Mouse (Mus musculus): ENCODE measurements around the gene Ikzf1. TPM values are rescaled to one million over a fixed set of nuclear protein-coding genes. Genes with fewer than 3 reads are reported as not detected.

Ikzf1 gene
- 100 to 1,000 TPM; 221 TPM for total RNA-seq (2023)

DNA sequence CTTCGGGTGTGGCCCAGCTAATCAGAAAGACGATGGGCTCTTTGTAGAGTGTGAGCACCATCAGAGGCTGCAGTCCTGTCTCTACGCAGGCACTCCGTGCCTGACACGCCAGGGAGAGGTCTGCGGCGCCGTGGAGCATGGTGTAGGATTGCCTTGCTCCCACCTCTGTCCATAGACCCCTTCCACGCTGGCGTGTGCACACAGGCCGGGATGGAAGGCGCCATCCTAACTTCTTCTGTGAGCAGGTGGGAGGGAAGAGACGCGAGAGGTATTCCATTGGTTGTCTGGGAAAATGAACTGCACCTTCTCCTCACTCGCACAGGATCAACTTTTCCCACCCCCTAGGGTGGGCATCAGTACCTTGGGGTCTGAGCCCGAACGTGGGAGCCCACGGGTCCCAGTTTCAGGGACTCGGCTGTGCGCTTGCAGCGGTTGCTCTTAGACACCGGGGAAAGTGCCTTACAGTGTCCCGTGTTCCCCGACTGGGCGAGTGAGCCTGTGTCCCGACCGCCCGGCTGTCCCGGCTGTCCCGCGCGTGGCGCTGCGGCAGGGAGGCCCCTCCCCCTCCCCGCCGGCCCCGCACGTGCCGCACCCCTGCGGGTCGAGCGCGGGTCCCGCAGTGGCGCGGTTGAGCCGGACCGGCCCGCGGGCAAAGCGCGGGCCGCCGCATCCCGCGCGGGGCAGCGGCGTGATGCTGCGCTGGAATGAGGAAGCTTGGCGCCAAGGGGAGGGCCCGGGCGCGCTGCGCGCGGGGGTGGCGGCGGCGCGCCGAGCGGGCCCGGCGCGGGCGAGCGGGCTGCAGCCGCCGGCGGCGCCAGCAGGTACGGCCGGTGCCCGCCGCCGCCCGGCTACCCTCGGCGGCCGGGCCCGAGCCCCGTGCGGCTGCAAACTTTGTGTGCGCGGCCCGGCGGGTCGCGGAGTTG lies at the start of gene Ikzf1:
Gene Ikzf1, plus strand, starts transcription at position 74 of the 923 bp plus-strand sequence.

DNA sequence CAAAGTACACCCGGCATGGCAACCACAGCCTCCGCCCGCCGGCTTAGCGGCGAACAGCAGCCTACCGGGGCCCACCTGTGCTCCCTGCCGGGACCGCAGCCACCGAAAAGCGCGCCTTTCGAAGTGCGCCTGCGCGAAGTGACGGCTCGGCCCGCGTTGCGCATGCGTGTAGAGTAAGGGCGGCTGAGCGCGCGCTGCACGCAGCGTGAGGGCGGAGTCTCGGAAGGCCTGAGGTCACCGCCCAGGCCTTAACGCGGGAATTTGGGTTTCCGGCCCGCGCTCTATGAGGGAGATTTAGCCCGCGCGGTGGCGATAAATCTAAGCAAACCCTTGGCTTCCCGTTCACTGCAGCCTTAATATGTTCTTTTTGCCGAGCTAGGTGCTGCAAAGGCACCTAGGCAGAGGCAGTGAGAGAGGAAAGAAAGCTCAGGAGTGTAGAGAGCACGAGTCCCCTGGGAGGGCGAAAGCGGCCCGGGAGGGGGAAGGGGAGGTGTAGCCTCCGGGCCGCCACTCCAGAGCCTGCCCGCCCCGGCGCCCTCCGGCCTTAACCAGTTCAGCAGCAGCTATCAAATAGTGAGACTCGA lies 124.1 kb downstream of the Ikzf1 start, which contains the start of gene Fignl1:
Gene Fignl1, minus strand, starts transcription at position 143 of the 584 bp plus-strand sequence.

Other genes with a start within 250 kb of the Ikzf1 start
- gene Spata48, start 222.9 kb upstream of the Ikzf1 start, total RNA-seq (2023) = 1 to 10 TPM in 1 of 2 experiments, under 1 TPM in 1; 0.48 to 1.4 TPM
- gene Zpbp, start 222.6 kb upstream of the Ikzf1 start, total RNA-seq (2023) = under 1 TPM; 0.33 to 0.46 TPM
- not detected for gene 4930512M02Rik, start 57.2 kb upstream of the Ikzf1 start, total RNA-seq (2023)
- gene Fignl1, start 124.0 kb downstream of the Ikzf1 start, total RNA-seq (2023) = 10 to 100 TPM; 20.3 to 21.4 TPM
- gene Ddc, start 213.1 kb downstream of the Ikzf1 start, total RNA-seq (2023) = not detected